In genomic region chr5:22343536-22343842, GRCm38 (mm10) we compare ENCODE assay signal across 8 mouse cellular contexts. TPM values are rescaled to one million over a fixed set of nuclear protein-coding genes. Genes with fewer than 3 reads are reported as not detected.
DNase-seq lines count a peak whose midpoint lies in the region; ATAC-seq lines count a peak whose summit lies in the region.

No protein-coding gene starts in this region.

- DNase-seq in left cerebral cortex, postnatal 4 days: peak; percentile 55
- DNase-seq in left cerebral cortex, postnatal 14 days (ENCODE audit: low spot score in 2 of 2): no peak
- DNase-seq in forebrain, embryonic 10.5 days (ENCODE audit: extremely low spot score, low spot score): no peak
- DNase-seq in c-Kit-positive CD71-positive TER-119-positive erythroid progenitor cells, embryonic 14.5 days (ENCODE audit: low spot score): no peak
- DNase-seq in thymus, postnatal 0 days (ENCODE audit: low spot score): no peak
- no peak for DNase-seq in testis, postnatal 10 days (ENCODE audit: low spot score)

- under 1% methylated on average over 10 of the region's 10 CpGs for WGBS in forebrain, embryonic 10.5 days
- WGBS in intestine, embryonic 16.5 days: 2% methylated on average over 10 of the region's 10 CpGs
- under 1% methylated on average over 10 of the region's 10 CpGs for WGBS in neural tube, embryonic 12.5 days

- no peak for ATAC-seq in intestine, embryonic 16.5 days
- ATAC-seq in neural tube, embryonic 12.5 days (ENCODE audit: low FRiP score, low read depth): 0 out of 2 replicates have a peak, but pooled peaks have one; percentile 1

- H3K4me1 ChIP-seq in forebrain, embryonic 10.5 days: peaks cover 27% of the 10 kb centered on the region
- peaks cover 15% of the 10 kb centered on the region for H3K4me1 ChIP-seq in intestine, embryonic 16.5 days (ENCODE audit: control insufficient read depth, insufficient read depth, low read length)
- peaks cover 16% of the 10 kb centered on the region for H3K4me1 ChIP-seq in neural tube, embryonic 12.5 days

- H3K36me3 ChIP-seq in forebrain, embryonic 10.5 days (replicated peaks): no peaks in the 10 kb centered on the region
- no peaks in the 10 kb centered on the region for H3K36me3 ChIP-seq in intestine, embryonic 16.5 days (ENCODE audit: control insufficient read depth, insufficient read depth, low read length)
- H3K36me3 ChIP-seq in neural tube, embryonic 12.5 days: no peaks in the 10 kb centered on the region

- intact Hi-C loops in left cerebral cortex, postnatal 4 days (cut with DNase I): loop anchor here (10.0 kb wide), 1 partner anchor 409 kb away; no protein-coding TSS in a partner anchor
- intact Hi-C loops in left cerebral cortex, postnatal 14 days (cut with DNase I): loop anchor here (10.0 kb wide), 1 partner anchor 141 kb away; no protein-coding TSS in a partner anchor

- H3K9ac ChIP-seq in intestine, embryonic 16.5 days (ENCODE audit: low read depth, low read length): no peak overlapping the region
- H3K9ac ChIP-seq in neural tube, embryonic 12.5 days: peak overlapping the region; percentile 82; the same call in 1 of the 2 replicates

- no peaks in the 10 kb centered on the region for H3K9me3 ChIP-seq in forebrain, embryonic 10.5 days
- H3K9me3 ChIP-seq in intestine, embryonic 16.5 days (ENCODE audit: control insufficient read depth, low read length): no peaks in the 10 kb centered on the region
- no peaks in the 10 kb centered on the region for H3K9me3 ChIP-seq in neural tube, embryonic 12.5 days

- H3K4me2 ChIP-seq in intestine, embryonic 16.5 days (ENCODE audit: low read depth, low read length): peak overlapping the region; percentile 98; the same call in 1 of the 2 replicates
- peak overlapping the region; percentile 92 for H3K4me2 ChIP-seq in neural tube, embryonic 12.5 days (replicated peaks)

- H3K27ac ChIP-seq in forebrain, embryonic 10.5 days: peak overlapping the region; percentile 82; the same call in 1 of the 2 replicates
- H3K27ac ChIP-seq in intestine, embryonic 16.5 days (ENCODE audit: low read length): no peak overlapping the region
- H3K27ac ChIP-seq in neural tube, embryonic 12.5 days: no peak overlapping the region

- H3K27me3 ChIP-seq in forebrain, embryonic 10.5 days (ENCODE audit: poor library complexity, severe bottlenecking): peaks cover 86% of the 10 kb centered on the region
- peaks cover 59% of the 10 kb centered on the region for H3K27me3 ChIP-seq in intestine, embryonic 16.5 days (replicated peaks; ENCODE audit: control insufficient read depth, insufficient read depth, low read length)
- H3K27me3 ChIP-seq in neural tube, embryonic 12.5 days (replicated peaks): peaks cover 30% of the 10 kb centered on the region

- H3K4me3 ChIP-seq in forebrain, embryonic 10.5 days: peak overlapping the region; percentile 65
- H3K4me3 ChIP-seq in intestine, embryonic 16.5 days (ENCODE audit: low read length): peak overlapping the region; percentile 56
- H3K4me3 ChIP-seq in neural tube, embryonic 12.5 days: peak overlapping the region; percentile 66

RNA-seq across cellular contexts. Expression of gene Reln, which starts 1.0 kb away (rescaled TPM):
- 100 to 1,000 TPM; 170 to 177 TPM for total RNA-seq in left cerebral cortex, postnatal 4 days (2021)
- total RNA-seq in left cerebral cortex, postnatal 14 days (2021): 100 to 1,000 TPM; 107 to 114 TPM
- 2.6 and 2.7 TPM in 2 replicates for polyA plus RNA-seq in forebrain, embryonic 10.5 days (2016; fragmentation: Nextera tagmentation; extraction: Ambion mirVana)
- polyA plus RNA-seq in intestine, embryonic 16.5 days (2015; fragmentation: Nextera tagmentation; extraction: Ambion mirVana): 1.7 and 2.0 TPM in 2 replicates
- 36.0 and 36.7 TPM in 2 replicates for polyA plus RNA-seq in neural tube, embryonic 12.5 days (2016; fragmentation: Nextera tagmentation; extraction: Ambion mirVana)
- polyA plus RNA-seq in thymus, postnatal 0 days (2015; fragmentation: Nextera tagmentation; extraction: Ambion mirVana): 0.10 and 0.40 TPM in 2 replicates

Comparison
In these comparisons a context has a peak if more than half of its experiments do, and no peak if none do; other contexts are left out.
1. RNA of gene Reln, which starts 1.0 kb away (polyA plus RNA-seq): 36.0 to 36.7 TPM in neural tube, embryonic 12.5 days; 2.6 to 2.7 TPM in forebrain, embryonic 10.5 days, 1.7 to 2.0 TPM in intestine, embryonic 16.5 days and 0.10 to 0.40 TPM in thymus, postnatal 0 days; every median in the first group is over 10 times any median in the second.
2. Peak in every context shown above with its lines, with median percentiles within 50 percentile points of each other: H3K4me3 ChIP-seq.